Mouse (Mus musculus) limb, embryonic 12.5 days (tissue): ENCODE measurements at regions not wholly inside any gene's neighbourhood (a gene's known extent, or its start where the extent isn't known, plus 50 kb on each side); places are given as distances from the start of the nearest gene placed in this dataset.

Experiments
- ATAC-seq: fragments of 200-750 bp; cut with Nextera tagmentation; 2 replicates; pipeline ENCODE4 v1.8.0; 2017; ENCODE audit warnings: low read depth, moderate TSS enrichment; ENCODE audit not compliant: insufficient number of reproducible peaks, insufficient read depth, low FRiP score, low TSS enrichment
- H3K27ac ChIP-seq: fragments of 300-500 bp; sonication (generic); 2 replicates; pipeline ENCODE4 v1.5.1; 2016; ENCODE audit warnings: mild to moderate bottlenecking, moderate library complexity
- H3K27me3 ChIP-seq: fragments of 300-500 bp; sonication (generic); 2 replicates; pipeline ENCODE4 v1.6.1; 2016; ENCODE audit warnings: mild to moderate bottlenecking, moderate library complexity
- H3K36me3 ChIP-seq: fragments of 300-500 bp; sonication (generic); 2 replicates; pipeline ENCODE4 v1.6.1; 2016; ENCODE audit warnings: mild to moderate bottlenecking, moderate library complexity
- H3K4me1 ChIP-seq: fragments of 300-500 bp; sonication (generic); replicated peaks from 2 replicates; pipeline ENCODE4 v1.6.1; 2016
- H3K4me2 ChIP-seq: fragments of 300-500 bp; sonication (generic); 2 replicates; pipeline ENCODE4 v1.6.1; 2016; ENCODE audit warnings: mild to moderate bottlenecking, moderate library complexity
- H3K4me3 ChIP-seq: fragments of 300-500 bp; sonication (generic); replicated peaks from 2 replicates; pipeline ENCODE4 v1.5.1; 2016; ENCODE audit warnings: mild to moderate bottlenecking
- H3K9ac ChIP-seq: fragments of 300-500 bp; sonication (generic); replicated peaks from 2 replicates; pipeline ENCODE4 v1.6.1; 2016; ENCODE audit warnings: mild to moderate bottlenecking, moderate library complexity
- H3K9me3 ChIP-seq: fragments of 300-500 bp; sonication (generic); 2 replicates; pipeline ENCODE4 v1.6.1; 2016; ENCODE audit warnings: mild to moderate bottlenecking, moderate library complexity
- WGBS: fragments of 180-500 bp; shearing (Covaris S2); methylation state at CpG from one replicate; pipeline ENCODE4 v1.1.7; 2016; 5-methylcytosine and 5-hydroxymethylcytosine counted together

- H3K9ac ChIP-seq: no peak overlapping the region
- H3K36me3 ChIP-seq: no peaks in the 10 kb centered on the region
- H3K4me3 ChIP-seq: no peak overlapping the region
- no peak overlapping the region for H3K27ac ChIP-seq
- H3K9me3 ChIP-seq: no peaks in the 10 kb centered on the region
- H3K27me3 ChIP-seq: no peaks in the 10 kb centered on the region
- no peak overlapping the region for H3K4me2 ChIP-seq
- 68% methylated on average over 9 of the region's 9 CpGs for WGBS
- no peaks in the 10 kb centered on the region for H3K4me1 ChIP-seq
- no peak for ATAC-seq
Observed at GRCm38 (mm10) chr9:47467815-47468214, 62.2 kb upstream of the Cadm1 start.

- H3K4me2 ChIP-seq: no peak overlapping the region
- no peaks in the 10 kb centered on the region for H3K36me3 ChIP-seq
- H3K27ac ChIP-seq: no peak overlapping the region
- no peaks in the 10 kb centered on the region for H3K4me1 ChIP-seq
- H3K9me3 ChIP-seq: no peaks in the 10 kb centered on the region
- no peaks in the 10 kb centered on the region for H3K27me3 ChIP-seq
- ATAC-seq: no peak
- no peak overlapping the region for H3K9ac ChIP-seq
- no peak overlapping the region for H3K4me3 ChIP-seq
- WGBS: 89% methylated on average over 1 of the region's 1 CpGs
Observed at GRCm38 (mm10) chr9:47469576-47469975, 60.4 kb upstream of the Cadm1 start.

- Histone ChIP-seq H3K36me3 (no peaks in the 10 kb centered on the region), H3K27ac (no peak overlapping the region), H3K27me3 (no peaks in the 10 kb centered on the region), H3K9me3 (no peaks in the 10 kb centered on the region), H3K9ac (no peak overlapping the region), H3K4me2 (no peak overlapping the region), H3K4me1 (no peaks in the 10 kb centered on the region), H3K4me3 (no peak overlapping the region)
- ATAC-seq: no peak
- WGBS: 80% methylated on average over 1 of the region's 1 CpGs
Observed at GRCm38 (mm10) chr9:47470741-47471140, 59.2 kb upstream of the Cadm1 start.

- H3K36me3 ChIP-seq: no peaks in the 10 kb centered on the region
- no peak overlapping the region for H3K27ac ChIP-seq
- H3K9me3 ChIP-seq: no peaks in the 10 kb centered on the region
- no peak overlapping the region for H3K9ac ChIP-seq
- H3K4me2 ChIP-seq: no peak overlapping the region
- H3K4me1 ChIP-seq: no peaks in the 10 kb centered on the region
- ATAC-seq: no peak
- H3K4me3 ChIP-seq: no peak overlapping the region
- H3K27me3 ChIP-seq: no peaks in the 10 kb centered on the region
- WGBS: 74% methylated on average over 10 of the region's 10 CpGs
Observed at GRCm38 (mm10) chr9:47471767-47472420, 58.1 kb upstream of the Cadm1 start.

- Histone ChIP-seq H3K27ac (no peak overlapping the region), H3K4me1 (no peaks in the 10 kb centered on the region), H3K27me3 (no peaks in the 10 kb centered on the region), H3K9me3 (no peaks in the 10 kb centered on the region), H3K4me2 (no peak overlapping the region), H3K36me3 (no peaks in the 10 kb centered on the region), H3K9ac (no peak overlapping the region), H3K4me3 (no peak overlapping the region)
- no peak for ATAC-seq
- WGBS: 91% methylated on average over 5 of the region's 5 CpGs
Observed at GRCm38 (mm10) chr9:47473776-47474365, 56.1 kb upstream of the Cadm1 start.

- Histone ChIP-seq H3K4me2 (no peak overlapping the region), H3K9ac (no peak overlapping the region), H3K9me3 (no peaks in the 10 kb centered on the region), H3K4me1 (no peaks in the 10 kb centered on the region), H3K27me3 (no peaks in the 10 kb centered on the region), H3K36me3 (no peaks in the 10 kb centered on the region), H3K27ac (no peak overlapping the region), H3K4me3 (no peak overlapping the region)
- no peak for ATAC-seq
- 20% methylated on average over 5 of the region's 5 CpGs for WGBS
Observed at GRCm38 (mm10) chr9:47474776-47475175, 55.2 kb upstream of the Cadm1 start.

- Histone ChIP-seq H3K4me2 (no peak overlapping the region), H3K9ac (no peak overlapping the region), H3K36me3 (no peaks in the 10 kb centered on the region), H3K4me1 (no peaks in the 10 kb centered on the region), H3K27me3 (no peaks in the 10 kb centered on the region), H3K27ac (no peak overlapping the region), H3K4me3 (no peak overlapping the region), H3K9me3 (no peaks in the 10 kb centered on the region)
- WGBS: 74% methylated on average over 2 of the region's 2 CpGs
- ATAC-seq: no peak
Observed at GRCm38 (mm10) chr9:47477889-47478288, 52.1 kb upstream of the Cadm1 start.
